In the genomic region with DNA sequence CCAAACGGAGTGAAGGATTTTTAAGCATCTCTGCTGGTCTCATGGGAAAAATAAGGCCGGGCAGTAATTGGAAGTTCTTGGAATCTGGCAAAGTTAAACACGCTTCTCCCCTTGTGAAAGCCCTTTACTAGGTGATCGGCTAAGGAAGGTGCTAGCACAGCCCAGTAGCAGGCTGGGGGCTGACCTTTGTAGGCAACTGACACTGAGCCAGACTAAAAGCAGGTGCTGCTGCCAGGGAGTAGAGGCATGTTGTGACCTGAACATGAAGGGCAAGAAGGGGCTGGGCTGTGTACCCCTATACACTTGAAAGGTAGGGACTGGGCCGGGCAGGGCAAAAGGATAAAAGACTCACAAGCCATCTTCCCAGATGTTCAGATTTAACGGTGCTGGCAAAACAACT, we compare ENCODE assay signal across 27 mouse cellular contexts. TPM values are rescaled to one million over a fixed set of nuclear protein-coding genes. Genes with fewer than 3 reads are reported as not detected.
A peak's percentile ranks its signal among the peaks of the same experiment; 100 is the strongest.
DNase-seq lines count a peak whose midpoint lies in the region; ATAC-seq lines count a peak whose summit lies in the region.
"Had no signal": no experiment of that assay in that cellular context is flagged by ENCODE, and none has a peak within 500 bp of the region (broad histone marks: within the 10 kb centered on the region; RNA-seq: fewer than 3 reads in every experiment).

No protein-coding gene starts in this region.

- WGBS in heart, embryonic 10.5 days: 90% methylated on average over 6 of the region's 6 CpGs
- 89% methylated on average over 6 of the region's 6 CpGs for WGBS in heart, embryonic 11.5 days (ENCODE audit: insufficient replicate concordance)

- H3K4me1 ChIP-seq in heart, embryonic 10.5 days: peaks cover 15% of the 10 kb centered on the region
- peaks cover 21% of the 10 kb centered on the region for H3K4me1 ChIP-seq in heart, embryonic 11.5 days (ENCODE audit: control insufficient read depth, insufficient read depth, low read length)
- H3K4me1 ChIP-seq: embryonic facial prominence, embryonic 10.5 days; embryonic facial prominence, embryonic 12.5 days; forebrain, embryonic 13.5 days had no signal

- peaks cover 24% of the 10 kb centered on the region for H3K36me3 ChIP-seq in heart, embryonic 10.5 days
- peaks cover 5% of the 10 kb centered on the region; the same call in 1 of the 2 replicates for H3K36me3 ChIP-seq in heart, embryonic 11.5 days (ENCODE audit: control insufficient read depth, insufficient read depth, low read length)

- H3K27ac ChIP-seq in heart, embryonic 10.5 days: no peak overlapping the region
- H3K27ac ChIP-seq in heart, embryonic 11.5 days (ENCODE audit: low read depth, low read length): no peak overlapping the region
- H3K27ac ChIP-seq: embryonic facial prominence, embryonic 10.5 days; embryonic facial prominence, embryonic 12.5 days; forebrain, embryonic 13.5 days had no signal

- DNase-seq in gastrocnemius, postnatal 10 days: peak; percentile 3
- no peak for DNase-seq in gastrocnemius, adult 18-20 months (ENCODE audit: low spot score)
- peak; percentile 67 for DNase-seq in heart, embryonic 10.5 days (ENCODE audit: low spot score)
- peak; percentile 0 for DNase-seq in lung, postnatal 10 days
- DNase-seq in lung, adult 18-20 months: no peak
- peak; percentile 31 for DNase-seq in testis, postnatal 10 days (ENCODE audit: low spot score)
- no peak for DNase-seq in testis, postnatal 14 days (ENCODE audit: low spot score)
- DNase-seq: adrenal gland, adult 8-10 months; adrenal gland, postnatal 14 days; adrenal gland, postnatal 36 days; B cell, adult 2 months; cerebellum, adult 11-12 months; cerebellum, adult 2 months; cerebellum, adult 9-10 months; cerebellum, postnatal 10 days; cerebellum, postnatal 25 days had no signal

- no peaks in the 10 kb centered on the region for H3K9me3 ChIP-seq in heart, embryonic 10.5 days
- H3K9me3 ChIP-seq in heart, embryonic 11.5 days (replicated peaks; ENCODE audit: control insufficient read depth, low read length): no peaks in the 10 kb centered on the region
- H3K9me3 ChIP-seq: embryonic facial prominence, embryonic 10.5 days; embryonic facial prominence, embryonic 12.5 days; forebrain, embryonic 13.5 days; G1E had no signal

- H3K4me3 ChIP-seq in heart, embryonic 10.5 days: no peak overlapping the region
- no peak overlapping the region for H3K4me3 ChIP-seq in heart, embryonic 11.5 days (ENCODE audit: low read depth, low read length)
- H3K4me3 ChIP-seq: embryonic facial prominence, embryonic 10.5 days; embryonic facial prominence, embryonic 12.5 days; forebrain, embryonic 13.5 days had no signal

- peaks cover 20% of the 10 kb centered on the region; the same call in 1 of the 2 replicates for H3K27me3 ChIP-seq in heart, embryonic 10.5 days (ENCODE audit: insufficient read depth, poor library complexity, severe bottlenecking)
- peaks cover 9% of the 10 kb centered on the region; the same call in 1 of the 2 replicates for H3K27me3 ChIP-seq in heart, embryonic 11.5 days (ENCODE audit: control insufficient read depth, insufficient read depth, low read length)
- H3K27me3 ChIP-seq: CH12.LX; embryonic facial prominence, embryonic 12.5 days; forebrain, embryonic 13.5 days; Patski had no signal

- no peak overlapping the region for H3K9ac ChIP-seq in heart, embryonic 11.5 days (ENCODE audit: low read depth, low read length)
- H3K9ac ChIP-seq: embryonic facial prominence, embryonic 12.5 days; forebrain, embryonic 13.5 days had no signal

- no peak for ATAC-seq in heart, embryonic 11.5 days (replicated peaks; ENCODE audit: insufficient number of reproducible peaks, low FRiP score, low TSS enrichment)
- ATAC-seq: activated CD4-positive, CD25-positive, alpha-beta regulatory T cell, adult 4 months; CD4-positive, CD25-positive, alpha-beta regulatory T cell, adult 4 months; forebrain, embryonic 13.5 days; Patski had no signal

- no peak overlapping the region for H3K4me2 ChIP-seq in heart, embryonic 11.5 days
- H3K4me2 ChIP-seq: embryonic facial prominence, embryonic 12.5 days; forebrain, embryonic 13.5 days had no signal

RNA-seq across cellular contexts. Expression of a gene that starts 19.0 kb away (rescaled TPM):
- total RNA-seq in gastrocnemius, postnatal 10 days (2021): 1 to 10 TPM; 1.0 to 1.5 TPM
- under 1 TPM; 0.57 to 0.98 TPM for total RNA-seq in gastrocnemius, adult 18-20 months (2021)
- polyA plus RNA-seq in heart, embryonic 10.5 days (2016; fragmentation: Nextera tagmentation; extraction: Ambion mirVana): 2.7 and 3.2 TPM in 2 replicates
- 2.8 and 2.9 TPM in 2 replicates for polyA plus RNA-seq in heart, embryonic 11.5 days (2014; fragmentation: Nextera tagmentation; extraction: Ambion mirVana)

RNA-seq across cellular contexts. Expression of a gene that starts 19.1 kb away (rescaled TPM):
- total RNA-seq in gastrocnemius, postnatal 10 days (2021): 1 to 10 TPM in 1 of 2 experiments, not detected in 1; 1.5 TPM
- not detected for total RNA-seq in gastrocnemius, adult 18-20 months (2021)
- polyA plus RNA-seq in heart, embryonic 10.5 days (2016; fragmentation: Nextera tagmentation; extraction: Ambion mirVana): 0.60 and 0.83 TPM in 2 replicates
- 0.97 TPM in 1 of 2 replicates, not detected in the other for polyA plus RNA-seq in heart, embryonic 11.5 days (2014; fragmentation: Nextera tagmentation; extraction: Ambion mirVana)
- polyA plus RNA-seq: cerebellum, adult 2 months; embryonic facial prominence, embryonic 10.5 days; embryonic facial prominence, embryonic 12.5 days; embryonic facial prominence, embryonic 14.5 days; forebrain, embryonic 11.5 days had no signal

RNA-seq across cellular contexts. Expression of a gene that starts 19.3 kb away (rescaled TPM):
- 10 to 100 TPM; 24.7 to 41.4 TPM for total RNA-seq in gastrocnemius, postnatal 10 days (2021)
- total RNA-seq in gastrocnemius, adult 18-20 months (2021): 10 to 100 TPM; 13.1 to 18.7 TPM
- polyA plus RNA-seq in heart, embryonic 10.5 days (2016; fragmentation: Nextera tagmentation; extraction: Ambion mirVana): 67.6 and 80.2 TPM in 2 replicates
- 61.0 and 62.8 TPM in 2 replicates for polyA plus RNA-seq in heart, embryonic 11.5 days (2014; fragmentation: Nextera tagmentation; extraction: Ambion mirVana)

RNA-seq across cellular contexts. Expression of a gene that starts 50.4 kb away (rescaled TPM):
- 1 to 10 TPM; 1.1 to 2.2 TPM for total RNA-seq in gastrocnemius, postnatal 10 days (2021)
- total RNA-seq in gastrocnemius, adult 18-20 months (2021): 1 to 10 TPM; 1.9 to 2.3 TPM
- polyA plus RNA-seq in heart, embryonic 10.5 days (2016; fragmentation: Nextera tagmentation; extraction: Ambion mirVana): 4.7 and 6.1 TPM in 2 replicates
- polyA plus RNA-seq in heart, embryonic 11.5 days (2014; fragmentation: Nextera tagmentation; extraction: Ambion mirVana): 3.6 and 4.1 TPM in 2 replicates

Comparison
In these comparisons a context has a peak if more than half of its experiments do, and no peak if none do; other contexts are left out.
1. DNase-seq: peak in gastrocnemius, postnatal 10 days (single experiment), heart, embryonic 10.5 days (single experiment), lung, postnatal 10 days (single experiment) and testis, postnatal 10 days (single experiment); none in gastrocnemius, adult 18-20 months (single experiment), lung, adult 18-20 months (0 of 2) and testis, postnatal 14 days (single experiment).